Mouse (Mus musculus) left cerebral cortex, adult 2 months (tissue): ENCODE measurements around the gene Stk38. TPM values are rescaled to one million over a fixed set of nuclear protein-coding genes. Genes with fewer than 3 reads are reported as not detected.

ENCODE experiments used
- DNase-seq, 2 experiments: peaks; one replicate each; pipeline ENCODE4 v3.0.0; 2021 to 2022; ENCODE audit warnings: low spot score in 2 of 2, mixed read lengths in 1 of 2; ENCODE audit errors: extremely low spot score in 1 of 2
- H3K27ac ChIP-seq: fragments of 200-600 bp; 2 replicates; pipeline ENCODE4 v1.8.1; 2022
- H3K4me3 ChIP-seq: fragments of 200-600 bp; 2 replicates; pipeline ENCODE4 v1.8.1; 2022
- CTCF ChIP-seq: fragments of 200-600 bp; IDR thresholded peaks from 2 replicates; pipeline ENCODE4 v1.8.1; 2022; ENCODE audit warnings: antibody characterized with exemption, mild to moderate bottlenecking, moderate library complexity
- intact Hi-C: fragments of 180-260 bp; cut with DNase I; formaldehyde crosslinking; loops from one replicate; pipeline ENCODE4 v1.15.1; 2025
- total RNA-seq, 2 experiments: library from RNA; stranded (reverse); gene quantifications; 2 replicates each; pipeline ENCODE4 v1.2.3; 2021

The Stk38 gene
- total RNA-seq, 2 experiments from 2014 or later, result 53.5 to 58.6 TPM

GRCm38 (mm10) chr17:28979091-28979490 is 28.7 kb downstream of the Stk38 start:
- Histone ChIP-seq H3K27ac (no peak overlapping the region), H3K4me3 (no peak overlapping the region)
- intact Hi-C loops, result no loop called here
- no peak for DNase-seq
- TF ChIP-seq CTCF, result no peak

GRCm38 (mm10) chr17:28970122-28970521 is 37.7 kb downstream of the Stk38 start:
- no peak for TF ChIP-seq CTCF
- intact Hi-C loops, result no loop called here
- DNase-seq, result no peak
- no peak overlapping the region for H3K27ac ChIP-seq
- no peak overlapping the region for H3K4me3 ChIP-seq

- Histone ChIP-seq H3K27ac (no peak overlapping the region), H3K4me3 (no peak overlapping the region)
- intact Hi-C loops, result no loop called here
- no peak for TF ChIP-seq CTCF
- no peak for DNase-seq
Measured at GRCm38 (mm10) chr17:28967021-28967610, 40.7 kb downstream of the Stk38 start.

- no peak for DNase-seq
- no peak overlapping the region for H3K27ac ChIP-seq
- intact Hi-C loops, result no loop called here
- no peak overlapping the region for H3K4me3 ChIP-seq
- TF ChIP-seq CTCF, result no peak
Measured at GRCm38 (mm10) chr17:28961596-28961995, 46.2 kb downstream of the Stk38 start.

GRCm38 (mm10) chr17:28960597-28960996 is 47.2 kb downstream of the Stk38 start:
- no peak overlapping the region for H3K27ac ChIP-seq
- intact Hi-C loops, result no loop called here
- DNase-seq, result no peak
- TF ChIP-seq CTCF, result peak; percentile 18
- H3K4me3 ChIP-seq, result no peak overlapping the region

- intact Hi-C loops, result no loop called here
- H3K4me3 ChIP-seq, result no peak overlapping the region
- DNase-seq, result no peak
- H3K27ac ChIP-seq, result no peak overlapping the region; the same call in 1 of the 2 replicates
- TF ChIP-seq CTCF, result no peak
Measured at GRCm38 (mm10) chr17:28954416-28954815, 53.4 kb downstream of the Stk38 start.

GRCm38 (mm10) chr17:28953251-28953650 is 54.5 kb downstream of the Stk38 start:
- H3K4me3 ChIP-seq, result peak overlapping the region; percentile 83
- no peak for DNase-seq
- intact Hi-C loops, result no loop called here
- TF ChIP-seq CTCF, result no peak
- H3K27ac ChIP-seq, result peak overlapping the region; percentile 98

GRCm38 (mm10) chr17:28951831-28952799 is 55.7 kb downstream of the Stk38 start, which contains the start of gene Kctd20:
Gene Kctd20, plus strand, starts transcription at chr17:28951950.
- DNase-seq, result peak; percentile 90 to 92
- no peak; the same call in 1 of the 2 replicates for TF ChIP-seq CTCF
- peak within 1 kb of the TSS; percentile 98 for H3K27ac ChIP-seq
- intact Hi-C loops, result loop anchor here (1.0 kb wide), 1 partner anchor 55 kb away; the partner anchor contains the start of gene Stk38
- peak within 1 kb of the TSS; percentile 83 for H3K4me3 ChIP-seq

- intact Hi-C loops, result no loop called here
- DNase-seq, result no peak
- no peak overlapping the region for H3K27ac ChIP-seq
- H3K4me3 ChIP-seq, result no peak overlapping the region
- no peak for TF ChIP-seq CTCF
Measured at GRCm38 (mm10) chr17:28950751-28951150, 57.0 kb downstream of the Stk38 start.

- Histone ChIP-seq H3K27ac (no peak overlapping the region), H3K4me3 (no peak overlapping the region)
- no peak for TF ChIP-seq CTCF
- no peak for DNase-seq
- intact Hi-C loops, result no loop called here
Measured at GRCm38 (mm10) chr17:28948661-28949060, 59.1 kb downstream of the Stk38 start.

- TF ChIP-seq CTCF, result peak; percentile 13
- no peak for DNase-seq
- H3K4me3 ChIP-seq, result no peak overlapping the region
- H3K27ac ChIP-seq, result no peak overlapping the region
- intact Hi-C loops, result no loop called here
Measured at GRCm38 (mm10) chr17:28947011-28947939, 60.5 kb downstream of the Stk38 start.

GRCm38 (mm10) chr17:28944481-28944880 is 63.3 kb downstream of the Stk38 start:
- H3K4me3 ChIP-seq, result no peak overlapping the region
- no peak for TF ChIP-seq CTCF
- intact Hi-C loops, result no loop called here
- no peak overlapping the region for H3K27ac ChIP-seq
- no peak for DNase-seq
